Mouse (Mus musculus) gastrocnemius, adult 2 months (tissue): ENCODE data around the gene Ggt1. TPM values are rescaled to one million over a fixed set of nuclear protein-coding genes. Genes with fewer than 3 reads are reported as not detected.
"Not testable (repeated sequence)": the region's sequence is repeated elsewhere in the genome, so short reads cannot be mapped to it uniquely, and the experiment has no call there.

Experiments
- DNase-seq: peaks from one replicate; pipeline ENCODE4 v3.0.0; 2022
- H3K27ac ChIP-seq: fragments of 200-600 bp; 2 replicates; pipeline ENCODE4 v1.8.1; 2022; ENCODE audit warnings: mild to moderate bottlenecking
- H3K4me3 ChIP-seq: fragments of 200-600 bp; 2 replicates; pipeline ENCODE4 v1.8.1; 2022; ENCODE audit warnings: mild to moderate bottlenecking, moderate library complexity
- CTCF ChIP-seq: fragments of 200-600 bp; IDR thresholded peaks from 2 replicates; pipeline ENCODE4 v1.8.1; 2022; ENCODE audit warnings: antibody characterized with exemption, mild to moderate bottlenecking, moderate library complexity
- intact Hi-C: fragments of 180-260 bp; cut with DNase I; formaldehyde crosslinking; loops from one replicate; pipeline ENCODE4 v1.15.1; 2025
- total RNA-seq, 2 experiments: library from RNA; stranded (reverse); gene quantifications; 2 replicates each; pipeline ENCODE4 v1.2.3; 2021

Ggt1 gene
- total RNA-seq, 2 experiments from 2014 or later = not detected

GRCm38 (mm10) chr10:75556026-75556425, 5.4 kb upstream of the Ggt1 start:
- TF ChIP-seq CTCF = no peak
- Histone ChIP-seq H3K27ac (no peak overlapping the region), H3K4me3 (no peak overlapping the region)
- DNase-seq = no peak
- intact Hi-C loops = no loop called here

GRCm38 (mm10) chr10:75558515-75558914, 2.9 kb upstream of the Ggt1 start:
- no peak for DNase-seq
- Histone ChIP-seq H3K27ac (no peak overlapping the region), H3K4me3 (no peak overlapping the region; the same call in 1 of the 2 replicates)
- intact Hi-C loops = no loop called here
- no peak for TF ChIP-seq CTCF

- intact Hi-C loops = no loop called here
- no peak for TF ChIP-seq CTCF
- Histone ChIP-seq H3K4me3 (peak overlapping the region; percentile 66), H3K27ac (peak overlapping the region; percentile 38; the same call in 1 of the 2 replicates)
- DNase-seq = no peak
Observed at GRCm38 (mm10) chr10:75559041-75559675, 2.2 kb upstream of the Ggt1 start.

- H3K4me3 ChIP-seq = peak within 1 kb of the TSS; percentile 66
- peak; percentile 83 for DNase-seq
- intact Hi-C loops = no loop called here
- no peak for TF ChIP-seq CTCF
- peak within 1 kb of the TSS; percentile 49; the same call in 1 of the 2 replicates for H3K27ac ChIP-seq
Observed at GRCm38 (mm10) chr10:75559676-75560548, 1.5 kb upstream of the Ggt1 start, which contains the start of gene Lrrc75b. Gene Lrrc75b, minus strand, starts transcription at chr10:75560330.

- DNase-seq = no peak
- no peak for TF ChIP-seq CTCF
- intact Hi-C loops = no loop called here
- Histone ChIP-seq H3K4me3 (peak overlapping the region; percentile 66), H3K27ac (peak overlapping the region; percentile 49; the same call in 1 of the 2 replicates)
Observed at GRCm38 (mm10) chr10:75560549-75560899, 880 bp upstream of the Ggt1 start.

GRCm38 (mm10) chr10:75562596-75562995, 1.2 kb downstream of the Ggt1 start:
- TF ChIP-seq CTCF = no peak
- Histone ChIP-seq H3K27ac (no peak overlapping the region), H3K4me3 (no peak overlapping the region)
- DNase-seq = no peak
- intact Hi-C loops = no loop called here

- Histone ChIP-seq H3K4me3 (no peak overlapping the region), H3K27ac (no peak overlapping the region)
- TF ChIP-seq CTCF = no peak
- no peak for DNase-seq
- intact Hi-C loops = no loop called here
Observed at GRCm38 (mm10) chr10:75564687-75565265, 3.4 kb downstream of the Ggt1 start.

- intact Hi-C loops = no loop called here
- no peak for TF ChIP-seq CTCF
- no peak for DNase-seq
- no peak overlapping the region for H3K27ac ChIP-seq
- no peak overlapping the region for H3K4me3 ChIP-seq
Observed at GRCm38 (mm10) chr10:75565436-75565835, 4.0 kb downstream of the Ggt1 start.

GRCm38 (mm10) chr10:75565906-75566305, 4.5 kb downstream of the Ggt1 start:
- DNase-seq = no peak
- Histone ChIP-seq H3K4me3 (no peak overlapping the region), H3K27ac (no peak overlapping the region)
- TF ChIP-seq CTCF = no peak
- intact Hi-C loops = no loop called here

- no peak for DNase-seq
- intact Hi-C loops = no loop called here
- H3K27ac ChIP-seq = no peak overlapping the region
Observed at GRCm38 (mm10) chr10:75566321-75566720, 4.9 kb downstream of the Ggt1 start.

GRCm38 (mm10) chr10:75566765-75567164, 5.4 kb downstream of the Ggt1 start:
- DNase-seq, H3K4me3 ChIP-seq, H3K27ac ChIP-seq, intact Hi-C loops: not testable (repeated sequence)

More at GRCm38 (mm10) chr10:75566321-75566720, 4.9 kb downstream of the Ggt1 start:
- TF ChIP-seq CTCF = no peak
- H3K4me3 ChIP-seq = no peak overlapping the region

- TF ChIP-seq CTCF = no peak
- H3K27ac ChIP-seq = no peak overlapping the region
- no peak overlapping the region for H3K4me3 ChIP-seq
- intact Hi-C loops = no loop called here
- DNase-seq = no peak
Observed at GRCm38 (mm10) chr10:75568029-75568428, 6.6 kb downstream of the Ggt1 start.

- intact Hi-C loops = no loop called here
- Histone ChIP-seq H3K27ac (no peak overlapping the region), H3K4me3 (no peak overlapping the region)
- TF ChIP-seq CTCF = no peak
- no peak for DNase-seq
Observed at GRCm38 (mm10) chr10:75568441-75568840, 7.0 kb downstream of the Ggt1 start.
